Mouse (Mus musculus): ENCODE data around the gene Glyctk. TPM values are rescaled to one million over a fixed set of nuclear protein-coding genes. Genes with fewer than 3 reads are reported as not detected.

Gene Glyctk
- total RNA-seq, 2 experiments from 2014 or later = 4.0 to 5.0 TPM

- peak in 1 of 2 experiments; percentile 46 for DNase-seq (ENCODE audit: extremely low spot score in 1 of 2, low spot score in 2 of 2)
- Histone ChIP-seq H3K27ac (peak overlapping the region; percentile 76), H3K4me3 (no peak overlapping the region)
- no peak for TF ChIP-seq CTCF (IDR thresholded peaks at IDR 0.05)
- intact Hi-C loops (cut with DNase I) = no loop called here
Observed at GRCm38 (mm10) chr9:106195693-106196092, 37.8 kb upstream of the Glyctk start.

- Histone ChIP-seq H3K4me3 (no peak overlapping the region), H3K27ac (peak overlapping the region; percentile 76)
- DNase-seq (ENCODE audit: extremely low spot score in 1 of 2, low spot score in 2 of 2) = no peak
- no peak; the same call in none of the 2 replicates for TF ChIP-seq CTCF (IDR thresholded peaks at IDR 0.05)
- intact Hi-C loops (cut with DNase I) = no loop called here
Observed at GRCm38 (mm10) chr9:106193930-106194807, 36.2 kb upstream of the Glyctk start.

GRCm38 (mm10) chr9:106192998-106193397 lies 35.1 kb upstream of the Glyctk start:
- no peak for TF ChIP-seq CTCF (IDR thresholded peaks at IDR 0.05)
- Histone ChIP-seq H3K27ac (peak overlapping the region; percentile 63), H3K4me3 (no peak overlapping the region)
- intact Hi-C loops (cut with DNase I) = no loop called here
- DNase-seq (ENCODE audit: extremely low spot score in 1 of 2, low spot score in 2 of 2) = no peak

- intact Hi-C loops (cut with DNase I) = no loop called here
- Histone ChIP-seq H3K4me3 (no peak overlapping the region), H3K27ac (peak overlapping the region; percentile 37; the same call in 1 of the 2 replicates)
- no peak for TF ChIP-seq CTCF (IDR thresholded peaks at IDR 0.05)
- DNase-seq (ENCODE audit: extremely low spot score in 1 of 2, low spot score in 2 of 2) = no peak
Observed at GRCm38 (mm10) chr9:106192024-106192423, 34.1 kb upstream of the Glyctk start.

GRCm38 (mm10) chr9:106191355-106191754 lies 33.4 kb upstream of the Glyctk start:
- no peak for DNase-seq (ENCODE audit: extremely low spot score in 1 of 2, low spot score in 2 of 2)
- H3K4me3 ChIP-seq = no peak overlapping the region
- no peak overlapping the region for H3K27ac ChIP-seq
- intact Hi-C loops (cut with DNase I) = no loop called here
- TF ChIP-seq CTCF (IDR thresholded peaks at IDR 0.05) = no peak

GRCm38 (mm10) chr9:106183996-106184395 lies 26.1 kb upstream of the Glyctk start:
- DNase-seq (ENCODE audit: extremely low spot score in 1 of 2, low spot score in 2 of 2) = no peak
- intact Hi-C loops (cut with DNase I) = no loop called here
- no peak overlapping the region for H3K27ac ChIP-seq
- TF ChIP-seq CTCF (IDR thresholded peaks at IDR 0.05) = no peak
- H3K4me3 ChIP-seq = no peak overlapping the region

- intact Hi-C loops (cut with DNase I) = no loop called here
- Histone ChIP-seq H3K4me3 (no peak overlapping the region), H3K27ac (no peak overlapping the region)
- no peak for TF ChIP-seq CTCF (IDR thresholded peaks at IDR 0.05)
- no peak for DNase-seq (ENCODE audit: extremely low spot score in 1 of 2, low spot score in 2 of 2)
Observed at GRCm38 (mm10) chr9:106182146-106182545, 24.2 kb upstream of the Glyctk start.

- no peak for TF ChIP-seq CTCF (IDR thresholded peaks at IDR 0.05)
- no peak for DNase-seq (ENCODE audit: extremely low spot score in 1 of 2, low spot score in 2 of 2)
- intact Hi-C loops (cut with DNase I) = loop anchor here (10.0 kb wide), 1 partner anchor 245 kb away; the partner anchor contains the start of gene Rpl29
Observed at GRCm38 (mm10) chr9:106179964-106180363, 22.0 kb upstream of the Glyctk start.

GRCm38 (mm10) chr9:106179454-106179853 lies 21.5 kb upstream of the Glyctk start:
- DNase-seq (ENCODE audit: extremely low spot score in 1 of 2, low spot score in 2 of 2) = no peak
- intact Hi-C loops (cut with DNase I) = loop anchor here (10.0 kb wide), 1 partner anchor 245 kb away; the partner anchor contains the start of gene Rpl29
- TF ChIP-seq CTCF (IDR thresholded peaks at IDR 0.05) = no peak
- no peak overlapping the region for H3K4me3 ChIP-seq
- no peak overlapping the region for H3K27ac ChIP-seq

More at GRCm38 (mm10) chr9:106179964-106180363, 22.0 kb upstream of the Glyctk start:
- Histone ChIP-seq H3K4me3 (no peak overlapping the region), H3K27ac (no peak overlapping the region)

GRCm38 (mm10) chr9:106177799-106178198 lies 19.9 kb upstream of the Glyctk start:
- intact Hi-C loops (cut with DNase I) = loop anchor here (10.0 kb wide), 1 partner anchor 247 kb away; the partner anchor contains the start of gene Rpl29

GRCm38 (mm10) chr9:106176769-106177168 lies 18.8 kb upstream of the Glyctk start:
- no peak overlapping the region for H3K4me3 ChIP-seq
- no peak overlapping the region for H3K27ac ChIP-seq
- TF ChIP-seq CTCF (IDR thresholded peaks at IDR 0.05) = no peak
- intact Hi-C loops (cut with DNase I) = loop anchor here (10.0 kb wide), 1 partner anchor 248 kb away; the partner anchor contains the start of gene Rpl29
- no peak for DNase-seq (ENCODE audit: extremely low spot score in 1 of 2, low spot score in 2 of 2)

More at GRCm38 (mm10) chr9:106177799-106178198, 19.9 kb upstream of the Glyctk start:
- TF ChIP-seq CTCF (IDR thresholded peaks at IDR 0.05) = no peak
- no peak for DNase-seq (ENCODE audit: extremely low spot score in 1 of 2, low spot score in 2 of 2)
- Histone ChIP-seq H3K4me3 (no peak overlapping the region), H3K27ac (no peak overlapping the region)

- Histone ChIP-seq H3K4me3 (no peak overlapping the region), H3K27ac (no peak overlapping the region)
- intact Hi-C loops (cut with DNase I) = loop anchor here (10.0 kb wide), 1 partner anchor 249 kb away; the partner anchor contains the start of gene Rpl29
- DNase-seq (ENCODE audit: extremely low spot score in 1 of 2, low spot score in 2 of 2) = no peak
- TF ChIP-seq CTCF (IDR thresholded peaks at IDR 0.05) = no peak
Observed at GRCm38 (mm10) chr9:106175552-106176200, 17.7 kb upstream of the Glyctk start.
